Mouse (Mus musculus) kidney, embryonic 15.5 days (tissue): ENCODE results near the gene Mpv17l. TPM values are rescaled to one million over a fixed set of nuclear protein-coding genes. Genes with fewer than 3 reads are reported as not detected.
"Not testable (repeated sequence)": the region's sequence is repeated elsewhere in the genome, so short reads cannot be mapped to it uniquely, and the experiment has no call there.

Source experiments
- ATAC-seq: fragments of 200-750 bp; cut with Nextera tagmentation; replicated peaks from 2 replicates; pipeline ENCODE4 v1.8.0; 2017; ENCODE audit warnings: moderate TSS enrichment; ENCODE audit not compliant: low FRiP score
- H3K27ac ChIP-seq: fragments of 300-500 bp; sonication (generic); 2 replicates; pipeline ENCODE4 v1.5.1; 2015; ENCODE audit warnings: mild to moderate bottlenecking, inconsistent platforms
- H3K27me3 ChIP-seq: fragments of 300-500 bp; sonication (generic); 2 replicates; pipeline ENCODE4 v1.6.1; 2015; ENCODE audit warnings: inconsistent platforms
- H3K36me3 ChIP-seq: fragments of 300-500 bp; sonication (generic); 2 replicates; pipeline ENCODE4 v1.6.1; 2015; ENCODE audit warnings: inconsistent platforms
- H3K4me1 ChIP-seq: fragments of 300-500 bp; sonication (generic); 2 replicates; pipeline ENCODE4 v1.6.1; 2015; ENCODE audit warnings: inconsistent platforms
- H3K4me2 ChIP-seq: fragments of 300-500 bp; sonication (generic); 2 replicates; pipeline ENCODE4 v1.6.1; 2015; ENCODE audit warnings: moderate library complexity, mild to moderate bottlenecking, inconsistent platforms
- H3K4me3 ChIP-seq: fragments of 300-500 bp; sonication (generic); replicated peaks from 2 replicates; pipeline ENCODE4 v1.5.1; 2015; ENCODE audit warnings: mild to moderate bottlenecking, inconsistent platforms
- H3K9ac ChIP-seq: fragments of 300-500 bp; sonication (generic); 2 replicates; pipeline ENCODE4 v1.6.1; 2015; ENCODE audit warnings: mild to moderate bottlenecking, inconsistent platforms
- H3K9me3 ChIP-seq: fragments of 300-500 bp; sonication (generic); replicated peaks from 2 replicates; pipeline ENCODE4 v1.6.1; 2016; ENCODE audit warnings: inconsistent platforms
- WGBS: fragments of 180-500 bp; shearing (Covaris S2); methylation state at CpG from one replicate; pipeline ENCODE4 v1.1.7; 2015; ENCODE audit warnings: mixed read lengths; 5-methylcytosine and 5-hydroxymethylcytosine counted together
- polyA plus RNA-seq: library from polyadenylated mRNA; unstranded; fragments of >200 nt; fragmentation: Nextera tagmentation; extraction: Ambion mirVana; gene quantifications from 2 replicates; pipeline ENCODE4 v1.2.1, GENCODE M21; 2015

Mpv17l gene
- 7.5 and 7.7 TPM in 2 replicates for polyA plus RNA-seq

GRCm38 (mm10) chr16:13902888-13903483, at the start of gene Mpv17l, which contains the start of gene Pdxdc1:
Gene Mpv17l (plus strand): TSS chr16:13903161.
Gene Pdxdc1 (minus strand): TSS chr16:13903131.
- under 1% methylated on average over 57 of the region's 57 CpGs for WGBS
- H3K36me3 ChIP-seq, result no peaks in the 10 kb centered on the region
- no peaks in the 10 kb centered on the region for H3K27me3 ChIP-seq
- H3K27ac ChIP-seq, result peak within 1 kb of the TSS; percentile 86
- peak within 1 kb of the TSS; percentile 92 for H3K4me3 ChIP-seq
- H3K9ac ChIP-seq, result peak within 1 kb of the TSS; percentile 90
- H3K4me1 ChIP-seq, result peaks cover 13% of the 10 kb centered on the region
- no peaks in the 10 kb centered on the region for H3K9me3 ChIP-seq
- H3K4me2 ChIP-seq, result peak within 1 kb of the TSS; percentile 72
- ATAC-seq, result peak; percentile 97

GRCm38 (mm10) chr16:13853886-13854285, 49.1 kb upstream of the Mpv17l start:
- 95% methylated on average over 4 of the region's 4 CpGs for WGBS
- no peak for ATAC-seq
- Histone ChIP-seq H3K27ac (no peak overlapping the region), H3K36me3 (peaks cover 57% of the 10 kb centered on the region), H3K4me2 (no peak overlapping the region), H3K9ac (no peak overlapping the region), H3K27me3 (no peaks in the 10 kb centered on the region), H3K4me1 (no peaks in the 10 kb centered on the region), H3K9me3 (no peaks in the 10 kb centered on the region), H3K4me3 (no peak overlapping the region)

- no peaks in the 10 kb centered on the region for H3K27me3 ChIP-seq
- WGBS, result 38% methylated on average over 4 of the region's 4 CpGs
- H3K4me3 ChIP-seq, result no peak overlapping the region
- peaks cover 53% of the 10 kb centered on the region for H3K36me3 ChIP-seq
- no peaks in the 10 kb centered on the region for H3K9me3 ChIP-seq
- H3K4me1 ChIP-seq, result 0 out of 2 replicates have a peak, but pooled peaks cover 9% of the 10 kb centered on the region
- no peak overlapping the region for H3K4me2 ChIP-seq
- no peak overlapping the region for H3K9ac ChIP-seq
- H3K27ac ChIP-seq, result peak overlapping the region; percentile 18; the same call in 1 of the 2 replicates
- no peak for ATAC-seq
Measured at GRCm38 (mm10) chr16:13866076-13866475, 36.9 kb upstream of the Mpv17l start.

GRCm38 (mm10) chr16:13866616-13867015, 36.3 kb upstream of the Mpv17l start:
- ATAC-seq, result no peak
- Histone ChIP-seq H3K9me3 (no peaks in the 10 kb centered on the region), H3K4me2 (no peak overlapping the region), H3K4me1 (0 out of 2 replicates have a peak, but pooled peaks cover 9% of the 10 kb centered on the region), H3K36me3 (peaks cover 55% of the 10 kb centered on the region), H3K27ac (peak overlapping the region; percentile 18; the same call in 1 of the 2 replicates), H3K9ac (no peak overlapping the region), H3K4me3 (no peak overlapping the region), H3K27me3 (no peaks in the 10 kb centered on the region)
- WGBS, result 60% methylated on average over 5 of the region's 5 CpGs

GRCm38 (mm10) chr16:13867406-13867805, 35.6 kb upstream of the Mpv17l start:
- not testable (repeated sequence) for H3K9ac ChIP-seq, H3K4me1 ChIP-seq, H3K27ac ChIP-seq, ATAC-seq, H3K27me3 ChIP-seq, H3K4me3 ChIP-seq, H3K9me3 ChIP-seq
- 37% methylated on average over 5 of the region's 5 CpGs for WGBS
- 0 out of 2 replicates have a peak overlapping the region, but pooled peaks have one; percentile 53 for H3K4me2 ChIP-seq
- H3K36me3 ChIP-seq, result peaks cover 62% of the 10 kb centered on the region

- Histone ChIP-seq H3K4me2 (peak overlapping the region; percentile 53), H3K9me3 (no peaks in the 10 kb centered on the region), H3K27me3 (no peaks in the 10 kb centered on the region), H3K27ac (no peak overlapping the region), H3K4me3 (peak overlapping the region; percentile 30), H3K4me1 (0 out of 2 replicates have a peak, but pooled peaks cover 9% of the 10 kb centered on the region), H3K36me3 (peaks cover 58% of the 10 kb centered on the region), H3K9ac (0 out of 2 replicates have a peak overlapping the region, but pooled peaks have one; percentile 33)
- WGBS, result 12% methylated on average over 42 of the region's 42 CpGs
- ATAC-seq, result peak; percentile 46; the same call in 1 of the 2 replicates
Measured at GRCm38 (mm10) chr16:13867910-13868514, 34.9 kb upstream of the Mpv17l start.

GRCm38 (mm10) chr16:13875483-13875882, 27.5 kb upstream of the Mpv17l start:
- H3K4me2 ChIP-seq, result no peak overlapping the region
- H3K36me3 ChIP-seq, result peaks cover 80% of the 10 kb centered on the region
- no peaks in the 10 kb centered on the region for H3K27me3 ChIP-seq
- WGBS, result 95% methylated on average over 4 of the region's 4 CpGs
- no peak for ATAC-seq
- H3K9ac ChIP-seq, result no peak overlapping the region
- H3K4me3 ChIP-seq, result no peak overlapping the region
- no peaks in the 10 kb centered on the region for H3K9me3 ChIP-seq
- H3K27ac ChIP-seq, result no peak overlapping the region
- no peaks in the 10 kb centered on the region for H3K4me1 ChIP-seq

- H3K4me2 ChIP-seq, result no peak overlapping the region
- ATAC-seq, result no peak
- no peak overlapping the region for H3K9ac ChIP-seq
- WGBS, result 57% methylated on average over 3 of the region's 3 CpGs
- H3K9me3 ChIP-seq, result no peaks in the 10 kb centered on the region
- H3K36me3 ChIP-seq, result peaks cover 31% of the 10 kb centered on the region
- no peak overlapping the region for H3K4me3 ChIP-seq
- no peaks in the 10 kb centered on the region for H3K27me3 ChIP-seq
- no peak overlapping the region for H3K27ac ChIP-seq
- H3K4me1 ChIP-seq, result no peaks in the 10 kb centered on the region
Measured at GRCm38 (mm10) chr16:13883094-13883774, 19.7 kb upstream of the Mpv17l start.

- Histone ChIP-seq H3K27ac (no peak overlapping the region), H3K9ac (no peak overlapping the region), H3K4me2 (no peak overlapping the region), H3K4me1 (no peaks in the 10 kb centered on the region), H3K4me3 (no peak overlapping the region), H3K9me3 (no peaks in the 10 kb centered on the region), H3K36me3 (0 out of 2 replicates have a peak, but pooled peaks cover 3% of the 10 kb centered on the region), H3K27me3 (no peaks in the 10 kb centered on the region)
- 90% methylated on average over 2 of the region's 2 CpGs for WGBS
- no peak for ATAC-seq
Measured at GRCm38 (mm10) chr16:13890449-13890848, 12.5 kb upstream of the Mpv17l start.

GRCm38 (mm10) chr16:13892850-13893249, 10.1 kb upstream of the Mpv17l start:
- ATAC-seq, result no peak
- Histone ChIP-seq H3K4me1 (no peaks in the 10 kb centered on the region), H3K4me2 (no peak overlapping the region), H3K27ac (no peak overlapping the region), H3K9ac (no peak overlapping the region), H3K27me3 (no peaks in the 10 kb centered on the region), H3K9me3 (no peaks in the 10 kb centered on the region), H3K36me3 (no peaks in the 10 kb centered on the region), H3K4me3 (no peak overlapping the region)

- WGBS, result 14% methylated on average over 2 of the region's 2 CpGs
- H3K9ac ChIP-seq, result no peak overlapping the region
- no peaks in the 10 kb centered on the region for H3K27me3 ChIP-seq
- no peak overlapping the region for H3K4me3 ChIP-seq
- no peak overlapping the region for H3K27ac ChIP-seq
- H3K36me3 ChIP-seq, result no peaks in the 10 kb centered on the region
- no peaks in the 10 kb centered on the region for H3K4me1 ChIP-seq
- H3K9me3 ChIP-seq, result no peaks in the 10 kb centered on the region
- H3K4me2 ChIP-seq, result no peak overlapping the region
- ATAC-seq, result no peak
Measured at GRCm38 (mm10) chr16:13894097-13894496, 8.9 kb upstream of the Mpv17l start.

- H3K9ac ChIP-seq, result no peak overlapping the region
- H3K4me1 ChIP-seq, result no peaks in the 10 kb centered on the region
- H3K4me3 ChIP-seq, result no peak overlapping the region
- H3K9me3 ChIP-seq, result no peaks in the 10 kb centered on the region
- no peak overlapping the region for H3K4me2 ChIP-seq
- no peak overlapping the region for H3K27ac ChIP-seq
- WGBS, result 87% methylated on average over 3 of the region's 3 CpGs
- H3K27me3 ChIP-seq, result no peaks in the 10 kb centered on the region
- no peaks in the 10 kb centered on the region for H3K36me3 ChIP-seq
- ATAC-seq, result no peak
Measured at GRCm38 (mm10) chr16:13895740-13896139, 7.2 kb upstream of the Mpv17l start.
